Mouse (Mus musculus) heart, postnatal 10 days (tissue): ENCODE results near the gene Cers2. TPM values are rescaled to one million over a fixed set of nuclear protein-coding genes. Genes with fewer than 3 reads are reported as not detected.
"Not testable (repeated sequence)": the region's sequence is repeated elsewhere in the genome, so short reads cannot be mapped to it uniquely, and the experiment has no call there.

Experiments
- DNase-seq, 2 experiments: peaks; one replicate each; pipeline ENCODE4 v3.0.0; 2021
- intact Hi-C: fragments of 180-260 bp; cut with DNase I; formaldehyde crosslinking; loops from one replicate; pipeline ENCODE4 v1.15.1; 2025
- total RNA-seq, 2 experiments: library from RNA; stranded (reverse); gene quantifications; 2 replicates each; pipeline ENCODE4 v1.2.3; 2021

The Cers2 gene
- total RNA-seq, 2 experiments from 2014 or later = 58.4 to 65.6 TPM

DNA sequence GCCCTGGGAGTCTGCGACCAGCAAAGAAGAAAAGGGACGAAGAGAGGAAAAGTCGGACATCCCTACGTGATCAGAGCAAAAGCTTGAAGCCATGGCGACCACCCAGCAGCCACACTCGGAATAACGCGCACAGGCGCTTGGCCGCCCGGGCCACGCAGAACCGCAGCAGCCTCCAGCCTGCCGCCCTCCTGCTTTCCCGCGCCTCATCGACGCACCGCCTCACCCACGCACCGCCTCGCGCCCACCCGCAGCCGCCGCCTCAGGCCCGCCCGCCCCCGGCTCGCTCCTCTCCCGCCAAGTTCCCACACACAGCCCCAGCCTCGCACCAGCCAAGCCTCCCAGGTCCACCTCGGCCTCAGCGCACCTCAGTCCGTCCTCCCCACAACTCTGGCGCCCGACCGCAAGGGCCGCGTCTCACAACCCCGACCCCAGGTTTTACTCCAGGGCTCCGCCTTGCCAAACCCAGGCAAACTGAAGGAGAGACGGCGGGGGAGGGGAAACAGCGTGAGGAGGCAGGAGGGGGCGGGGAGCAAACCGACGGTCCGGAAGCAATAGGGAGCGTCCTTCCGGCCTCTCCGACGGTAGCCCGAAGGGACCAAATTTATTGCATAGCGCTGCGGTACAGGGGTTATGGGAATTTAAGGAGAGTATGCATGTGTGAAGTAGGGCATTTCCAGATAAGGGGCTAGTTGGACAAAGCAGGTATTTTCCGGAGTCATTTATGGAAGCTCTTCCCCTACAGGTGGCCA, 42.3 kb downstream of the Cers2 start, which contains the start of gene Setdb1:
Gene Setdb1 (minus strand): TSS at position 502 of the 749 bp plus-strand sequence.
- DNase-seq = peak; percentile 96 to 97
- intact Hi-C loops = loop anchor here (5.0 kb wide), 1 partner anchor 75 kb away; the partner anchor contains the start of gene Arnt

DNA sequence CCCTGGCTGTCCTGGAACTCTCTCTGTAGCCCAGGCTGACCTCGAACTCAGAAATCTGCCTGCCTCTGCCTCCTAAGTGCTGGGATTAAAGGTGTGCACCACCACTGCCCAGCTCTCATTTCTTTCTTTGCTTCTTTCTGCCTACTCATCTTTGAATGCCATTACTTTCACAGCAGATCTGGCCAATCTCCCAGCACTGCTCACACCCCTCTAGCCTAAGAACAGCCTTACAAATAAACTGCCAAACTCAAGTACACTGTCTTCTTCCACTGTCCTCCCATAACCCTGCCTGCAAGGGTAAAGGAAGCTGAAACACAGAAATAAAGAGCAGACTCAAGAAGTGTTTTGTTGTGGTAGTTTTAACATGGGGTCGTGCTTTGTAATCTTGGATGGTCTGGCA, 43.2 kb downstream of the Cers2 start:
- intact Hi-C loops = loop anchor here (5.0 kb wide), 1 partner anchor 75 kb away; the partner anchor contains the start of gene Arnt
- no peak for DNase-seq

DNA sequence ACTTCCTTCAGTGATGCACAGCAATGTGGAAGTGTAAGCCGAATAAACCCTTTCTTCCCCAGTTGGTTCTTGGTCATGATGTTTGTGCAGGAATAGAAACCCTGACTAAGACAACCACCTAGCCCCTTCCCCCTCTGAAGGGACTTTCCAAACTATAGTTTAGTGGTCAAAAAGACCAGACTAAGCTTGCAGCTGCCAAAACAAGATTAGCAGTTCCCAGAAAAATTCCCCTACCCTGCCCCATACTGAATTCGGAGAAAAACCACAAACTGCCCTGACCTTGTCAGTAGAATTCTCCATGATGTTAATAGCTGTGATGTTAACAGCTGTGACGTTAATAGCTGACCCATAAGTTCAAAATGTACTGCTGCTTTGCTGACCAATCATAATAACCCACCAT, 45.7 kb downstream of the Cers2 start:
- DNase-seq, intact Hi-C loops: not testable (repeated sequence)

DNA sequence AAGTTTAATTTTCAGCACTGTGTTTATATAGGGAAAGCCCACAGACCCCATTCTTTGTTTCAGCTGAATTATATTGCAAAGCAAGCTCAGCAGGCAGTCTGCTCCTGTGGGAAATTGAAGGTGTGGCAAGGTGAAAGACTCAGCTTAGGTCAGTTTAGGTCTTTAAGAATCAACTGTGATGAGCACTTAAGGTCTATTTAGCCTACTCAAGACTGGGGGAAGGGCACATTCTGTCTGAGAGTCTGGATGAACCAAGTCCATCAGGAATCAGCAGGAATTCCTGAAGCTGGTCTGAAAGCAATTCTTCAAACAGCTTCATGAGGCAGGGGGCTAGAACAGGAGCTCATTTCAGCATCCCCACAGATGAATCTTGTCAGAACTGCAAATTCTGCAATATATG, 55.5 kb downstream of the Cers2 start:
- DNase-seq = no peak
- intact Hi-C loops = no loop called here

Other genes starting within 250 kb of the Cers2 start
- gene Pip5k1a, start 207.9 kb upstream of the Cers2 start, total RNA-seq = 10 to 100 TPM; 25.7 to 26.1 TPM
- gene Vps72, start 203.8 kb upstream of the Cers2 start, total RNA-seq = 10 to 100 TPM; 39.0 to 53.0 TPM
- 1 to 10 TPM; 9.6 to 9.9 TPM for gene Tmod4, start 190.3 kb upstream of the Cers2 start, total RNA-seq
- gene Scnm1, start 180.8 kb upstream of the Cers2 start, total RNA-seq = 10 to 100 TPM; 28.9 to 34.9 TPM
- gene Lysmd1, start 180.7 kb upstream of the Cers2 start, total RNA-seq = 1 to 10 TPM; 8.0 to 8.6 TPM
- gene Tnfaip8l2, start 172.4 kb upstream of the Cers2 start, total RNA-seq = 1 to 10 TPM; 1.7 to 1.8 TPM
- 10 to 100 TPM in 1 of 2 experiments, 1 to 10 TPM in 1; 7.9 to 10.2 TPM for gene Sema6c, start 154.3 kb upstream of the Cers2 start, total RNA-seq
- 10 to 100 TPM; 14.0 to 17.1 TPM for gene Gabpb2, start 96.9 kb upstream of the Cers2 start, total RNA-seq
- 10 to 100 TPM; 40.4 to 41.3 TPM for gene Cdc42se1, start 86.1 kb upstream of the Cers2 start, total RNA-seq
- 1 to 10 TPM; 6.4 to 8.9 TPM for gene Mllt11, start 82.6 kb upstream of the Cers2 start, total RNA-seq
- gene Gm128, start 73.2 kb upstream of the Cers2 start, total RNA-seq = under 1 TPM in 1 of 2 experiments, not detected in 1; 0.12 TPM
- gene Bnipl, start 63.6 kb upstream of the Cers2 start, total RNA-seq = not detected
- 10 to 100 TPM; 27.7 TPM for gene Mindy1, start 33.4 kb upstream of the Cers2 start, total RNA-seq
- gene Prune1, start 32.7 kb upstream of the Cers2 start, total RNA-seq = 10 to 100 TPM; 28.8 to 35.2 TPM
- under 1 TPM; 0.37 to 0.38 TPM for gene Anxa9, start 7.6 kb upstream of the Cers2 start, total RNA-seq
- 10 to 100 TPM; 16.2 to 18.2 TPM for gene Setdb1, start 42.4 kb downstream of the Cers2 start, total RNA-seq
- gene 4930558C23Rik, start 88.0 kb downstream of the Cers2 start, total RNA-seq = not detected
- gene Arnt, start 119.6 kb downstream of the Cers2 start, total RNA-seq = 10 to 100 TPM; 53.0 to 56.1 TPM
- gene Ctsk, start 184.5 kb downstream of the Cers2 start, total RNA-seq = 10 to 100 TPM; 17.5 to 17.9 TPM
- gene Ctss, start 212.0 kb downstream of the Cers2 start, total RNA-seq = 1 to 10 TPM; 8.1 to 9.0 TPM
- gene Hormad1, start 244.9 kb downstream of the Cers2 start, total RNA-seq = not detected